Mouse (Mus musculus) thymus, adult 18-20 months (tissue): Measurements from ENCODE around the gene Acot10.
"Not testable (repeated sequence)": the region's sequence is repeated elsewhere in the genome, so short reads cannot be mapped to it uniquely, and the experiment has no call there.

Source experiments
- DNase-seq, 2 experiments: peaks; one replicate each; pipeline ENCODE4 v3.0.0; 2022; ENCODE audit warnings: mixed read lengths in 2 of 2

Acot10 gene

GRCm38 (mm10) chr15:20666650-20667049, at the start of gene Acot10:
Acot10 (minus strand) TSS chr15:20666750.
- no peak for DNase-seq

GRCm38 (mm10) chr15:20711859-20712258, 45.3 kb upstream of the Acot10 start:
- DNase-seq: no peak

- no peak for DNase-seq
These were observed 29.7 kb upstream of the Acot10 start for GRCm38 (mm10) chr15:20696229-20696628.

GRCm38 (mm10) chr15:20684200-20684599, 17.6 kb upstream of the Acot10 start:
- no peak for DNase-seq

GRCm38 (mm10) chr15:20682719-20683118, 16.2 kb upstream of the Acot10 start:
- DNase-seq: no peak

- not testable (repeated sequence) for DNase-seq
These were observed 3.0 kb upstream of the Acot10 start for GRCm38 (mm10) chr15:20669507-20669906.

GRCm38 (mm10) chr15:20667989-20668388, 1.4 kb upstream of the Acot10 start:
- no peak for DNase-seq

- DNase-seq: no peak
These were observed 800 bp upstream of the Acot10 start for GRCm38 (mm10) chr15:20667350-20667749.

GRCm38 (mm10) chr15:20660221-20660620, 6.3 kb downstream of the Acot10 start:
- no peak for DNase-seq

GRCm38 (mm10) chr15:20642905-20643414, 23.6 kb downstream of the Acot10 start:
- DNase-seq: no peak

- DNase-seq: no peak
These were observed 27.4 kb downstream of the Acot10 start for GRCm38 (mm10) chr15:20639155-20639554.

- no peak for DNase-seq
These were observed 32.0 kb downstream of the Acot10 start for GRCm38 (mm10) chr15:20634593-20634992.
